Mouse (Mus musculus) CH12.LX (cell line): ENCODE measurements at regions not wholly inside any gene's neighbourhood (a gene's known extent, or its start where the extent isn't known, plus 50 kb on each side); places are given as distances from the start of the nearest gene placed in this dataset.

Experiments
- DNase-seq: peaks from one replicate; pipeline ENCODE4 v3.0.0-alpha.2; 2013; ENCODE audit errors: extremely low read depth
- H3K27ac ChIP-seq: 2 replicates; pipeline ENCODE4 v1.5.1; 2012; ENCODE audit warnings: low read depth, mild to moderate bottlenecking, control low read depth, moderate library complexity; ENCODE audit not compliant: insufficient read depth
- H3K27me3 ChIP-seq: replicated peaks from 2 replicates; pipeline ENCODE3; 2012; ENCODE audit warnings: inconsistent platforms
- H3K36me3 ChIP-seq, 2 experiments: replicated peaks in 1 of 2; 2 replicates each; pipeline versions ENCODE3 to v1.6.1; 2012; ENCODE audit warnings: inconsistent platforms in 1 of 2, low read length in 1 of 2, mild to moderate bottlenecking in 1 of 2, mixed read lengths in 1 of 2, moderate library complexity in 1 of 2; ENCODE audit not compliant: control insufficient read depth in 1 of 2, insufficient read depth in 1 of 2
- H3K4me1 ChIP-seq, 2 experiments: 2 replicates each; pipeline ENCODE4 v1.6.1; 2012; ENCODE audit warnings: inconsistent platforms in 1 of 2, moderate library complexity in 1 of 2; ENCODE audit not compliant: insufficient read depth in 2 of 2, control insufficient read depth in 1 of 2
- H3K4me2 ChIP-seq: 2 replicates; pipeline ENCODE4 v1.6.1; 2012; ENCODE audit warnings: low read depth, mild to moderate bottlenecking, control low read depth; ENCODE audit not compliant: poor library complexity, insufficient read depth, severe bottlenecking
- H3K4me3 ChIP-seq, 3 experiments: fragments of 150-350 bp in 1 of 3; sonication (generic) in 1 of 3; replicated peaks in 1 of 3; 2 replicates each; pipeline versions ENCODE3 to v1.5.1; 2011 to 2012; ENCODE audit warnings: low read depth in 2 of 3, low read length in 2 of 3, mild to moderate bottlenecking in 2 of 3, moderate library complexity in 2 of 3, control low read depth in 1 of 3, improper control_type of control experiment in 1 of 3, inconsistent platforms in 1 of 3, mixed read lengths in 1 of 3; ENCODE audit not compliant: poor library complexity in 1 of 3
- H3K79me2 ChIP-seq: replicated peaks from 2 replicates; pipeline ENCODE4 v1.6.1; 2012; ENCODE audit warnings: mild to moderate bottlenecking, moderate library complexity; ENCODE audit not compliant: control insufficient read depth, poor library complexity, insufficient read depth, severe bottlenecking; ENCODE audit errors: extremely low read depth
- H3K9ac ChIP-seq: 2 replicates; pipeline ENCODE4 v1.6.1; 2012; ENCODE audit warnings: low read depth, mild to moderate bottlenecking, control low read depth, moderate library complexity; ENCODE audit not compliant: insufficient read depth
- H3K9me3 ChIP-seq: replicated peaks from 2 replicates; pipeline ENCODE3; 2012; ENCODE audit warnings: low read length, inconsistent platforms, mixed read lengths
- CHD1 ChIP-seq: IDR thresholded peaks from 2 replicates; pipeline ENCODE4 v1.6.1; 2012; ENCODE audit warnings: low read depth, low read length, improper control_type of control experiment, inconsistent platforms
- ETS1 ChIP-seq: conservative IDR thresholded peaks from 2 replicates; pipeline ENCODE4 v1.6.1; 2012; ENCODE audit warnings: low read depth, mild to moderate bottlenecking, inconsistent platforms, low read length, improper control_type of control experiment, moderate library complexity
- GABPA ChIP-seq: IDR thresholded peaks from 2 replicates; pipeline ENCODE4 v1.6.1; 2012; ENCODE audit warnings: low read depth, low read length, improper control_type of control experiment, inconsistent platforms; ENCODE audit not compliant: insufficient replicate concordance
- JUND ChIP-seq: conservative IDR thresholded peaks from 2 replicates; pipeline ENCODE4 v1.6.1; 2011; ENCODE audit warnings: low read depth, low read length, improper control_type of control experiment
- KAT2A ChIP-seq: IDR thresholded peaks from 2 replicates; pipeline ENCODE4 v1.6.1; 2012; ENCODE audit warnings: low read length, improper control_type of control experiment, inconsistent platforms; ENCODE audit not compliant: insufficient replicate concordance
- MAX ChIP-seq: IDR thresholded peaks from 2 replicates; pipeline ENCODE4 v1.6.1; 2011; ENCODE audit warnings: low read length, improper control_type of control experiment
- MAZ ChIP-seq: IDR thresholded peaks from 2 replicates; pipeline ENCODE4 v1.6.1; 2012; ENCODE audit warnings: low read depth, mild to moderate bottlenecking, inconsistent platforms, low read length, improper control_type of control experiment, moderate library complexity
- MXI1 ChIP-seq: IDR thresholded peaks from 2 replicates; pipeline ENCODE4 v1.6.1; 2011; ENCODE audit warnings: mild to moderate bottlenecking, low read depth, low read length, improper control_type of control experiment
- MYC ChIP-seq: IDR thresholded peaks from 2 replicates; pipeline ENCODE4 v1.6.1; 2011; ENCODE audit warnings: low read depth, mild to moderate bottlenecking, improper control_type of control experiment, low read length
- PAX5 ChIP-seq: IDR thresholded peaks from 2 replicates; pipeline ENCODE4 v1.6.1; 2012; ENCODE audit warnings: low read length, inconsistent platforms, mixed read lengths
- RCOR1 ChIP-seq: conservative IDR thresholded peaks from 2 replicates; pipeline ENCODE4 v1.6.1; 2012; ENCODE audit warnings: low read depth, mild to moderate bottlenecking, inconsistent platforms, low read length, improper control_type of control experiment
- SIN3A ChIP-seq: IDR thresholded peaks from 2 replicates; pipeline ENCODE4 v1.6.1; 2012; ENCODE audit warnings: low read length, improper control_type of control experiment, inconsistent platforms
- TCF12 ChIP-seq: IDR thresholded peaks from 2 replicates; pipeline ENCODE4 v1.6.1; 2014; ENCODE audit warnings: low read depth, mild to moderate bottlenecking, inconsistent platforms, low read length, improper control_type of control experiment
- UBTF ChIP-seq: IDR thresholded peaks from 2 replicates; pipeline ENCODE4 v1.6.1; 2012; ENCODE audit warnings: low read depth, mild to moderate bottlenecking, inconsistent platforms, low read length, improper control_type of control experiment, moderate library complexity
- ZKSCAN1 ChIP-seq: IDR thresholded peaks from 2 replicates; pipeline ENCODE4 v1.6.1; 2012; ENCODE audit warnings: low read depth, inconsistent platforms, low read length, improper control_type of control experiment, borderline replicate concordance
- ZMIZ1 ChIP-seq: IDR thresholded peaks from 2 replicates; pipeline ENCODE4 v1.6.1; 2012; ENCODE audit warnings: low read depth, mild to moderate bottlenecking, inconsistent platforms, low read length, improper control_type of control experiment
- ZNF384 ChIP-seq: IDR thresholded peaks from 2 replicates; pipeline ENCODE4 v1.6.1; 2012; ENCODE audit warnings: low read depth, low read length, improper control_type of control experiment, inconsistent platforms
- dilution Hi-C: fragments of 300-500 bp; cut with MboI; formaldehyde crosslinking; loops from 2 replicates; pipeline ENCODE4 v1.14.3; 2020; ENCODE audit warnings: low sequenced_read_pairs; ENCODE audit not compliant: extremely low pct_unique_long_range_greater_than_20kb, extremely low pct_ligation_motif_present
- in situ Hi-C: fragments of 300-500 bp; cut with MboI; formaldehyde crosslinking; loops from 3 replicates; pipeline ENCODE4 v1.14.3; 2019; ENCODE audit warnings: low sequenced_read_pairs, low pct_ligation_motif_present, low pct_unique_long_range_greater_than_20kb, mixed read lengths

DNA sequence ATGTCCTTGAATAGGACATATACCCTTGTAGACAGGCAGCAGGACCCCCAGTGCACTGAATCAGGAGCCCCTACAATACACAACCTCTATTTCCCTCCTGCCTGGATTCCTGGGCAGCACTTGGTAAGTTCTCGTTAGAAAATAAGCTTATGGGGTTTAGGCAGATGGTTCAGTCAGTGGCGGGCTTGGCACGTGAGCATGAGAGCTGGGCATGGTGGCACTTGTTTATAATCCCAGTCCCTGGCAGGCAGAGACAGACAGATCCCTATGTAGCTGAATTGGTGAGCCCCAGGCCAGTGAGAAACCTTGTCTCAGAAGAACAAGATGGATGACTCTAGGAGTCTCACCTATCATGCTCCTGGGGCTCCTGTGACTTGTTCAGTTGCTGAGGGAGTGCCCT is 198.9 kb downstream of the Gadd45g start:
- dilution Hi-C loops, result no loop called here
- H3K4me2 ChIP-seq, result no peak overlapping the region
- no peaks in the 10 kb centered on the region for H3K79me2 ChIP-seq
- no peak for DNase-seq
- H3K4me3 ChIP-seq, result no peak overlapping the region
- H3K4me1 ChIP-seq, result peaks cover 0 to 11% of the 10 kb centered on the region in 2 experiments; a peak in 2 of 4 replicates
- H3K27ac ChIP-seq, result no peak overlapping the region
- H3K9ac ChIP-seq, result no peak overlapping the region
- no peak for TF ChIP-seq MXI1
- TF ChIP-seq TCF12, result no peak
- TF ChIP-seq MAZ, result no peak
- no peak for TF ChIP-seq JUND
- no peak for TF ChIP-seq SIN3A
- no peak for TF ChIP-seq ZNF384
- no peak for TF ChIP-seq GABPA
- no peak for TF ChIP-seq MAX
- TF ChIP-seq ZMIZ1, result no peak
- TF ChIP-seq ETS1, result no peak
- no peak for TF ChIP-seq PAX5
- TF ChIP-seq ZKSCAN1, result no peak
- TF ChIP-seq RCOR1, result no peak
- H3K36me3 ChIP-seq, result no peaks in the 10 kb centered on the region
- H3K27me3 ChIP-seq, result no peaks in the 10 kb centered on the region
- peaks cover 8% of the 10 kb centered on the region for H3K9me3 ChIP-seq
- in situ Hi-C loops, result no loop called here

DNA sequence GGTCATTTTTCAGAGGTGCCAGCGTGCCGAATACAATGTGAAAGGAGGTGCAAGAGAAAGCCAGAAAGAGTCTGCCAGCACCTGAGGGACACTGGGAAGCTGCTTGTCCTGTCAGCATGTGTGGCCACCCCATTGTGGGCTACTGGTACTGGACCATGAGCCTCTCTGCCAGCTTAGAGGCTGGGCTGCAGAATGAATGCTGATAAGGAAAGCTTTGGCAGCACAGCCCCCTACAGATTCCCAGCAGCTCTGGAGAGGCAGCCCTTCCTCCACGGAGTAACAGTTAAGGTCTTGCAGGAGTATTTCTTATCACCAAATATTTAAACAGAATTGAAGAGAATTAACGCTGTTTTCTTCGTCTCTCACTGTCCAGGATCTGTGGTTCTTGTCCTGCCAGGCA is 199.5 kb downstream of the Gadd45g start:
- Histone ChIP-seq H3K36me3 (no peaks in the 10 kb centered on the region), H3K9ac (no peak overlapping the region), H3K27ac (no peak overlapping the region), H3K79me2 (no peaks in the 10 kb centered on the region), H3K4me2 (no peak overlapping the region), H3K4me3 (no peak overlapping the region), H3K4me1 (peaks cover 0 to 11% of the 10 kb centered on the region in 2 experiments; a peak in 2 of 4 replicates), H3K9me3 (peaks cover 8% of the 10 kb centered on the region), H3K27me3 (no peaks in the 10 kb centered on the region)
- dilution Hi-C loops, result no loop called here
- in situ Hi-C loops, result no loop called here
- TF ChIP-seq PAX5 (no peak), MAX (no peak), UBTF (no peak), MYC (no peak), CHD1 (no peak), KAT2A (no peak)
- no peak for DNase-seq
